Mouse (Mus musculus) intestine, embryonic 14.5 days (tissue): ENCODE data around the gene Rasal2. TPM values are rescaled to one million over a fixed set of nuclear protein-coding genes. Genes with fewer than 3 reads are reported as not detected.

Experiments
- ATAC-seq: fragments of 200-750 bp; cut with Nextera tagmentation; replicated peaks from 2 replicates; pipeline ENCODE4 v1.8.0; 2017; ENCODE audit warnings: low read depth, moderate number of reproducible peaks, moderate TSS enrichment, moderate library complexity; ENCODE audit not compliant: low FRiP score, low TSS enrichment
- DNase-seq: peaks from one replicate; pipeline ENCODE4 v3.0.0-alpha.2; 2018; ENCODE audit warnings: low spot score
- H3K27ac ChIP-seq: fragments of 300-500 bp; sonication (generic); 2 replicates; pipeline ENCODE4 v1.5.1; 2014; ENCODE audit warnings: low read depth, mild to moderate bottlenecking, control low read depth
- H3K27me3 ChIP-seq: fragments of 300-500 bp; sonication (generic); replicated peaks from 2 replicates; pipeline ENCODE4 v1.6.1; 2014; ENCODE audit warnings: low read length, control low read depth; ENCODE audit not compliant: control insufficient read depth, insufficient read depth
- H3K36me3 ChIP-seq: fragments of 300-500 bp; sonication (generic); 2 replicates; pipeline ENCODE4 v1.6.1; 2014; ENCODE audit warnings: low read length, control low read depth; ENCODE audit not compliant: control insufficient read depth, insufficient read depth
- H3K4me1 ChIP-seq: fragments of 300-500 bp; sonication (generic); replicated peaks from 2 replicates; pipeline ENCODE4 v1.6.1; 2014; ENCODE audit warnings: low read length, control low read depth, mixed read lengths; ENCODE audit not compliant: control insufficient read depth, insufficient read depth
- H3K4me2 ChIP-seq: fragments of 300-500 bp; sonication (generic); 2 replicates; pipeline ENCODE4 v1.6.1; 2014; ENCODE audit warnings: low read length
- H3K4me3 ChIP-seq: fragments of 300-500 bp; sonication (generic); 2 replicates; pipeline ENCODE4 v1.5.1; 2014; ENCODE audit warnings: low read depth, low read length, control low read depth, mixed read lengths
- H3K9ac ChIP-seq: fragments of 300-500 bp; sonication (generic); 2 replicates; pipeline ENCODE4 v1.6.1; 2014; ENCODE audit warnings: mild to moderate bottlenecking, low read length
- H3K9me3 ChIP-seq: fragments of 300-500 bp; sonication (generic); 2 replicates; pipeline ENCODE4 v1.6.1; 2016; ENCODE audit warnings: low read length, control low read depth; ENCODE audit not compliant: control insufficient read depth
- WGBS: fragments of 180-500 bp; shearing (Covaris S2); extraction: QIAGEN DNeasy Blood & Tissue Kit; methylation state at CpG from one replicate; pipeline ENCODE4 v1.1.7; 2014; 5-methylcytosine and 5-hydroxymethylcytosine counted together
- polyA plus RNA-seq: library from polyadenylated mRNA; unstranded; fragments of >200 nt; fragmentation: Nextera tagmentation; extraction: Ambion mirVana; gene quantifications from 2 replicates; pipeline ENCODE4 v1.2.1, GENCODE M21; 2014

The Rasal2 gene
- polyA plus RNA-seq, 1 experiment from 2014 or later: 8.3 TPM

- H3K27ac ChIP-seq: no peak overlapping the region
- H3K9me3 ChIP-seq: no peaks in the 10 kb centered on the region
- ATAC-seq (no peak), DNase-seq (no peak)
- no peak overlapping the region for H3K9ac ChIP-seq
- H3K4me2 ChIP-seq: no peak overlapping the region
- H3K36me3 ChIP-seq: no peaks in the 10 kb centered on the region
- H3K4me3 ChIP-seq: no peak overlapping the region
- H3K4me1 ChIP-seq: peaks cover 8% of the 10 kb centered on the region; the same call in 1 of the 2 replicates
- WGBS: 72% methylated on average over 1 of the region's 1 CpGs
- no peaks in the 10 kb centered on the region for H3K27me3 ChIP-seq
Observed at GRCm38 (mm10) chr1:157255776-157256175, 156.6 kb downstream of the Rasal2 start.

GRCm38 (mm10) chr1:157253600-157254490 lies 158.6 kb downstream of the Rasal2 start:
- Histone ChIP-seq H3K27me3 (no peaks in the 10 kb centered on the region), H3K4me1 (peaks cover 8% of the 10 kb centered on the region; the same call in 1 of the 2 replicates), H3K27ac (no peak overlapping the region), H3K9me3 (no peaks in the 10 kb centered on the region), H3K4me2 (0 out of 2 replicates have a peak overlapping the region, but pooled peaks have one; percentile 2), H3K4me3 (no peak overlapping the region), H3K9ac (no peak overlapping the region), H3K36me3 (no peaks in the 10 kb centered on the region)
- ATAC-seq (no peak), DNase-seq (no peak)
- WGBS: 44% methylated on average over 9 of the region's 9 CpGs

- WGBS: 82% methylated on average over 3 of the region's 3 CpGs
- Histone ChIP-seq H3K4me1 (no peaks in the 10 kb centered on the region), H3K36me3 (no peaks in the 10 kb centered on the region), H3K9ac (no peak overlapping the region), H3K4me2 (no peak overlapping the region), H3K4me3 (no peak overlapping the region), H3K27me3 (no peaks in the 10 kb centered on the region), H3K9me3 (no peaks in the 10 kb centered on the region), H3K27ac (no peak overlapping the region)
- ATAC-seq: no peak
- DNase-seq: no peak
Observed at GRCm38 (mm10) chr1:157248112-157248511, 164.3 kb downstream of the Rasal2 start.

GRCm38 (mm10) chr1:157247341-157247740 lies 165.1 kb downstream of the Rasal2 start:
- H3K27me3 ChIP-seq: no peaks in the 10 kb centered on the region
- H3K4me2 ChIP-seq: no peak overlapping the region
- H3K36me3 ChIP-seq: no peaks in the 10 kb centered on the region
- no peaks in the 10 kb centered on the region for H3K9me3 ChIP-seq
- no peak overlapping the region for H3K9ac ChIP-seq
- H3K4me3 ChIP-seq: no peak overlapping the region
- ATAC-seq (no peak), DNase-seq (no peak)
- no peaks in the 10 kb centered on the region for H3K4me1 ChIP-seq
- H3K27ac ChIP-seq: no peak overlapping the region
- WGBS: 85% methylated on average over 3 of the region's 3 CpGs

- DNase-seq (no peak), ATAC-seq (no peak)
- Histone ChIP-seq H3K27ac (no peak overlapping the region), H3K9me3 (no peaks in the 10 kb centered on the region), H3K4me3 (no peak overlapping the region), H3K4me2 (no peak overlapping the region), H3K9ac (no peak overlapping the region), H3K27me3 (no peaks in the 10 kb centered on the region), H3K36me3 (no peaks in the 10 kb centered on the region), H3K4me1 (no peaks in the 10 kb centered on the region)
- 79% methylated on average over 1 of the region's 1 CpGs for WGBS
Observed at GRCm38 (mm10) chr1:157246779-157247178, 165.6 kb downstream of the Rasal2 start.

- Histone ChIP-seq H3K4me1 (no peaks in the 10 kb centered on the region), H3K9ac (no peak overlapping the region), H3K4me2 (no peak overlapping the region), H3K4me3 (no peak overlapping the region), H3K27me3 (no peaks in the 10 kb centered on the region), H3K36me3 (no peaks in the 10 kb centered on the region), H3K27ac (no peak overlapping the region), H3K9me3 (no peaks in the 10 kb centered on the region)
- ATAC-seq: no peak
- DNase-seq: no peak
- WGBS: 54% methylated on average over 5 of the region's 5 CpGs
Observed at GRCm38 (mm10) chr1:157244453-157244790, 168.0 kb downstream of the Rasal2 start.

- DNase-seq: no peak
- Histone ChIP-seq H3K4me1 (no peaks in the 10 kb centered on the region), H3K4me3 (no peak overlapping the region), H3K9ac (no peak overlapping the region), H3K9me3 (no peaks in the 10 kb centered on the region), H3K27ac (no peak overlapping the region), H3K4me2 (no peak overlapping the region), H3K27me3 (no peaks in the 10 kb centered on the region), H3K36me3 (no peaks in the 10 kb centered on the region)
- WGBS: 52% methylated on average over 7 of the region's 7 CpGs
- no peak for ATAC-seq
Observed at GRCm38 (mm10) chr1:157243576-157244452, 168.6 kb downstream of the Rasal2 start.

- no peaks in the 10 kb centered on the region for H3K4me1 ChIP-seq
- H3K9ac ChIP-seq: no peak overlapping the region
- no peak overlapping the region for H3K4me3 ChIP-seq
- no peak overlapping the region for H3K27ac ChIP-seq
- WGBS: 89% methylated on average over 1 of the region's 1 CpGs
- H3K36me3 ChIP-seq: no peaks in the 10 kb centered on the region
- no peaks in the 10 kb centered on the region for H3K27me3 ChIP-seq
- no peak overlapping the region for H3K4me2 ChIP-seq
- DNase-seq (no peak), ATAC-seq (no peak)
- H3K9me3 ChIP-seq: no peaks in the 10 kb centered on the region
Observed at GRCm38 (mm10) chr1:157239687-157240086, 172.7 kb downstream of the Rasal2 start.
